Mouse (Mus musculus): ENCODE measurements around the gene Vmn2r7.
"Not testable (repeated sequence)": the region's sequence is repeated elsewhere in the genome, so short reads cannot be mapped to it uniquely, and the experiment has no call there.

Vmn2r7 gene

GRCm38 (mm10) chr3:64844665-64845064, at the start of gene Vmn2r7:
Gene Vmn2r7, minus strand, starts transcription at chr3:64844765.
- not testable (repeated sequence) for DNase-seq (ENCODE audit: low spot score)

GRCm38 (mm10) chr3:64889725-64890124, 45.2 kb upstream of the Vmn2r7 start:
- no peak for DNase-seq (ENCODE audit: low spot score)

- no peak for DNase-seq (ENCODE audit: low spot score)
These were observed 33.8 kb upstream of the Vmn2r7 start for GRCm38 (mm10) chr3:64878199-64878977.

GRCm38 (mm10) chr3:64876669-64877068, 32.1 kb upstream of the Vmn2r7 start:
- no peak for DNase-seq (ENCODE audit: low spot score)

GRCm38 (mm10) chr3:64842881-64843280, 1.7 kb downstream of the Vmn2r7 start:
- DNase-seq (ENCODE audit: low spot score), result no peak

- DNase-seq (ENCODE audit: low spot score), result peak; percentile 76
These were observed 2.3 kb downstream of the Vmn2r7 start for GRCm38 (mm10) chr3:64842299-64842698.

GRCm38 (mm10) chr3:64831134-64831533, 13.4 kb downstream of the Vmn2r7 start:
- DNase-seq (ENCODE audit: low spot score), result no peak

GRCm38 (mm10) chr3:64791245-64791591, 53.3 kb downstream of the Vmn2r7 start:
- no peak for DNase-seq (ENCODE audit: low spot score)

- DNase-seq (ENCODE audit: low spot score), result peak; percentile 73
These were observed 53.9 kb downstream of the Vmn2r7 start for GRCm38 (mm10) chr3:64790509-64791244.

- peak; percentile 34 for DNase-seq (ENCODE audit: low spot score)
These were observed 61.7 kb downstream of the Vmn2r7 start for GRCm38 (mm10) chr3:64782901-64783300.

- DNase-seq (ENCODE audit: low spot score), result peak; percentile 5
These were observed 72.4 kb downstream of the Vmn2r7 start for GRCm38 (mm10) chr3:64772132-64772531.

- DNase-seq (ENCODE audit: low spot score), result no peak
These were observed 88.4 kb downstream of the Vmn2r7 start for GRCm38 (mm10) chr3:64756145-64756544.

- not testable (repeated sequence) for DNase-seq (ENCODE audit: low spot score)
These were observed 117.2 kb downstream of the Vmn2r7 start for GRCm38 (mm10) chr3:64727187-64727970.

- DNase-seq (ENCODE audit: low spot score), result not testable (repeated sequence)
These were observed 118.8 kb downstream of the Vmn2r7 start for GRCm38 (mm10) chr3:64725736-64726135.

GRCm38 (mm10) chr3:64676069-64676468, 168.5 kb downstream of the Vmn2r7 start:
- DNase-seq (ENCODE audit: low spot score), result not testable (repeated sequence)

Measured in adipocyte (in vitro differentiated cells).